Mouse (Mus musculus) cortical plate, adult 2 months (tissue): ENCODE measurements around the gene Hspa5. TPM values are rescaled to one million over a fixed set of nuclear protein-coding genes. Genes with fewer than 3 reads are reported as not detected.
"Not testable (repeated sequence)": the region's sequence is repeated elsewhere in the genome, so short reads cannot be mapped to it uniquely, and the experiment has no call there.

Source experiments
- H3K27ac ChIP-seq: fragments of 200-500 bp; 2 replicates; pipeline ENCODE4 v1.5.1; 2012; ENCODE audit warnings: low read length, control low read depth, inconsistent platforms; ENCODE audit not compliant: insufficient read depth
- H3K4me1 ChIP-seq: fragments of 200-500 bp; 2 replicates; pipeline ENCODE4 v1.6.1; 2011; ENCODE audit warnings: low read length; ENCODE audit not compliant: control insufficient read depth, insufficient read depth
- H3K4me3 ChIP-seq: fragments of 200-500 bp; 2 replicates; pipeline ENCODE4 v1.5.1; 2011; ENCODE audit warnings: mild to moderate bottlenecking, low read length, control low read depth; ENCODE audit not compliant: insufficient read depth
- CTCF ChIP-seq: fragments of 200-500 bp; IDR thresholded peaks from 2 replicates; pipeline ENCODE4 v1.5.1; 2011; ENCODE audit warnings: mild to moderate bottlenecking, control low read depth, low read length; ENCODE audit not compliant: insufficient read depth; ENCODE audit errors: extremely low read depth
- POLR2A ChIP-seq: fragments of 200-500 bp; IDR thresholded peaks from 2 replicates; pipeline ENCODE4 v1.6.1; 2011; ENCODE audit warnings: mild to moderate bottlenecking, low read length, control low read depth; ENCODE audit not compliant: insufficient read depth; ENCODE audit errors: extremely low read depth
- polyA plus RNA-seq: library from polyadenylated mRNA; depleted of rRNA; stranded (reverse); fragments of >200 nt; gene quantifications from 2 replicates; pipeline ENCODE4 v1.2.3, GENCODE M21; 2012; rRNA removed

The Hspa5 gene
- polyA plus RNA-seq, 1 experiment = 215 TPM

DNA sequence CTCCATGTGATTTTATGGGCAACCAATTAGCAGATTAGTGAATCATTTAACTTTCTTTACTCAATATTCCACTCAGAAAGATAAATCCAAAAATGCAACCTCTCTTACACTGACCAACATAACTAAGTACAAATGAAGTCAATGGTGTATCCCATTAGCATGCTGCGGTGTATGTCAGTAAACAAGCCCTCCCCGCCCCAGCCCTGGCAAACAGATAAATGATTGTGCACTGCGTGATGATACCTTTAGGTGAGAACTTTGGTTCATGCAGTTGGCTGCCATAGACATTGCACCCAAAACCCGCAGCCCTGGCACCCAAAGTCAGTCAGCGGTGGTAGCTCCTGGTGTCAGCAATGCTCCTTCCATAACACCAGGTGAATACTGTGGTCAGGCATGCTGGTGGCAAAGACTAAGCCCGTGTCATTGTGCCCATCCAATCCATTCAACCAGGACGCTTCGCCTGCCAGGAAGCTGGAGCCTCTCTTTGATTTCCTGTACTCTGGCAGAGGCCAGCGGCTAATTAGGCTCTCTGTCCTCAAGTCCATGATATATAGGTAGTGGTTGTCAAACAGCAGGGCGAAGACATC, 33.7 kb downstream of the Hspa5 start:
- Histone ChIP-seq H3K4me1 (peaks cover 5% of the 10 kb centered on the region; the same call in 1 of the 2 replicates), H3K4me3 (no peak overlapping the region), H3K27ac (no peak overlapping the region)
- TF ChIP-seq CTCF (no peak), POLR2A (no peak)

- H3K4me1 ChIP-seq = peaks cover 5% of the 10 kb centered on the region; the same call in 1 of the 2 replicates
- TF ChIP-seq POLR2A = no peak
- TF ChIP-seq CTCF = no peak
- no peak overlapping the region for H3K4me3 ChIP-seq
- no peak overlapping the region for H3K27ac ChIP-seq
Observed at GRCm38 (mm10) chr2:34808057-34808456, 36.3 kb downstream of the Hspa5 start.

GRCm38 (mm10) chr2:34809568-34809967, 37.8 kb downstream of the Hspa5 start:
- TF ChIP-seq POLR2A (no peak), CTCF (no peak)
- H3K4me1 ChIP-seq = peaks cover 2% of the 10 kb centered on the region; the same call in 1 of the 2 replicates
- H3K4me3 ChIP-seq = no peak overlapping the region
- no peak overlapping the region for H3K27ac ChIP-seq

GRCm38 (mm10) chr2:34810775-34811174, 39.0 kb downstream of the Hspa5 start:
- TF ChIP-seq POLR2A (no peak), CTCF (no peak)
- Histone ChIP-seq H3K4me3 (no peak overlapping the region), H3K27ac (no peak overlapping the region), H3K4me1 (no peaks in the 10 kb centered on the region; the same call in 1 of the 2 replicates)

DNA sequence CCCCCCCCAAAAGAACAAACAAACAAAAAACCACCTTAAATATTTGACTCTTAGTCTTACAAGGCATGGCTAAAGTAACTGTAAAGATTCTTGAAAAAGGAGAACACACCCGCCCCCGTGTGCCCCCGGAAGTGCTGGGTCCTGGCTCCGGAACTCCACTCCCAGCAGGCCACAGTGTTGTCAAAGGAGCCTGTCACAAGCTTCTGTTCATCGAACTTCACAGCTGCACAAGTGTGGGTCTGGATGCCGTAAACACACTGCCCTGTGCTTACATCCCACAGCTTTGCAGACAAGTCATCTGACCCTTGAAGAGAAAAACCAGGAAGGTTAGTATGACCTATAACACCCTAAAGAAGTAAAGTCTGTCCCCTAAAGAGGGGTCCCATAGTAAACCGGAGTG, 40.9 kb downstream of the Hspa5 start:
- H3K4me3 ChIP-seq = no peak overlapping the region
- no peaks in the 10 kb centered on the region; the same call in 1 of the 2 replicates for H3K4me1 ChIP-seq
- TF ChIP-seq CTCF = no peak
- TF ChIP-seq POLR2A = no peak
- no peak overlapping the region for H3K27ac ChIP-seq

- not testable (repeated sequence) for H3K4me3 ChIP-seq, H3K4me1 ChIP-seq, H3K27ac ChIP-seq
Observed at GRCm38 (mm10) chr2:34815893-34816292, 44.1 kb downstream of the Hspa5 start.

GRCm38 (mm10) chr2:34818492-34818891, 46.7 kb downstream of the Hspa5 start:
- TF ChIP-seq CTCF (no peak), POLR2A (no peak)
- Histone ChIP-seq H3K4me3 (no peak overlapping the region), H3K27ac (no peak overlapping the region), H3K4me1 (no peaks in the 10 kb centered on the region)

DNA sequence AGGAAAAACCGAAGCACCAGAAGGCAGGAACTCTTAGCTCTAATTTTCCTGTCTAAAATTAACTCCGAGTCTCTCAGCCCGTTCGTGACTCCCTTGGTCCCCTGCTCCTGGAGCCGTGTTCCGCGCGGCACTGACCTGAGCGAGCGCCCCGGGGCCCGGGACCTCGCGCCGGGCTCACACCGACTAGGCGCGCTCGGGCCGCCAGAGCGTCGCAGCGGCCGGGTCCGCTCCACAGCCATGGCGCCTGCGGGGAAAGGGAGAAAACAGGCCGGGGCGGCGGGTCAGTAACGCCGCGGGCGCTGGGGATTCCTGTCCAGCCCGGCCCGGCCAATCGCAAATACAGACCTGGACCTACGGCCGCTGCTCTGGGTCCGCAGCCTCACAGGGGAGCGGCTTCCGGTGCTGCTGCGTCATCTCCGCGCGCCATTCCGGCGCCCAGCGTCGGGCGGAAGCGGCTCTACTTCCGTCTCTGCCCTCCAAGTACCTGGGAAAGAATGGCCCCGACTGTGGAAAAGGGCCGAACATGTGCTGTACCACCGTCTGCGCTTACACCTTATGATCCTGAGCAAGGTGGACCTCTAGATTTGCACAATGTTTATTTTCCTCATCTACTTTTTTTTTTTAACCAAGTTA, 54.2 kb downstream of the Hspa5 start, which contains the start of gene Fbxw2:
Fbxw2 (minus strand) TSS at position 485 of the 633 bp plus-strand sequence.
- peaks cover 3% of the 10 kb centered on the region for H3K4me1 ChIP-seq
- no peak within 1 kb of the TSS for H3K27ac ChIP-seq
- TF ChIP-seq CTCF = no peak
- peak; percentile 68 for TF ChIP-seq POLR2A
- peak within 1 kb of the TSS; percentile 26 for H3K4me3 ChIP-seq

- no peak for TF ChIP-seq POLR2A
- TF ChIP-seq CTCF = no peak
- Histone ChIP-seq H3K27ac (no peak overlapping the region), H3K4me1 (peaks cover 3% of the 10 kb centered on the region), H3K4me3 (peak overlapping the region; percentile 26)
Observed at GRCm38 (mm10) chr2:34826460-34827231, 54.9 kb downstream of the Hspa5 start.

Other genes with a start within 250 kb of the Hspa5 start
- 42.0 and 43.2 TPM in 2 replicates for gene Gapvd1, start 16.7 kb upstream of the Hspa5 start, polyA plus RNA-seq
- 37.1 and 38.2 TPM in 2 replicates for gene Rabepk, start 27.9 kb downstream of the Hspa5 start, polyA plus RNA-seq
- 83.2 and 83.8 TPM in 2 replicates for gene Fbxw2, start 54.3 kb downstream of the Hspa5 start, polyA plus RNA-seq
- not detected in 2 replicates for gene Gm34653, start 61.0 kb downstream of the Hspa5 start, polyA plus RNA-seq
- gene Cutal, start 102.4 kb downstream of the Hspa5 start, polyA plus RNA-seq = 0.52 and 0.62 TPM in 2 replicates
- gene Psmd5, start 103.0 kb downstream of the Hspa5 start, polyA plus RNA-seq = 41.7 and 43.9 TPM in 2 replicates
- gene Phf19, start 142.1 kb downstream of the Hspa5 start, polyA plus RNA-seq = 0.95 and 0.98 TPM in 2 replicates
- 0.83 and 1.4 TPM in 2 replicates for gene Traf1, start 189.8 kb downstream of the Hspa5 start, polyA plus RNA-seq